Mouse (Mus musculus) T-helper 1 cell (primary cell): ENCODE results near the gene Tox4.

ENCODE experiments used
- in situ Hi-C: fragments of 300-600 bp; cut with MboI, MseI; formaldehyde crosslinking; loops from one replicate; pipeline ENCODE4 v1.15.1; 2025; ENCODE audit warnings: high pct_unique_total_duplicates

Tox4 gene

DNA sequence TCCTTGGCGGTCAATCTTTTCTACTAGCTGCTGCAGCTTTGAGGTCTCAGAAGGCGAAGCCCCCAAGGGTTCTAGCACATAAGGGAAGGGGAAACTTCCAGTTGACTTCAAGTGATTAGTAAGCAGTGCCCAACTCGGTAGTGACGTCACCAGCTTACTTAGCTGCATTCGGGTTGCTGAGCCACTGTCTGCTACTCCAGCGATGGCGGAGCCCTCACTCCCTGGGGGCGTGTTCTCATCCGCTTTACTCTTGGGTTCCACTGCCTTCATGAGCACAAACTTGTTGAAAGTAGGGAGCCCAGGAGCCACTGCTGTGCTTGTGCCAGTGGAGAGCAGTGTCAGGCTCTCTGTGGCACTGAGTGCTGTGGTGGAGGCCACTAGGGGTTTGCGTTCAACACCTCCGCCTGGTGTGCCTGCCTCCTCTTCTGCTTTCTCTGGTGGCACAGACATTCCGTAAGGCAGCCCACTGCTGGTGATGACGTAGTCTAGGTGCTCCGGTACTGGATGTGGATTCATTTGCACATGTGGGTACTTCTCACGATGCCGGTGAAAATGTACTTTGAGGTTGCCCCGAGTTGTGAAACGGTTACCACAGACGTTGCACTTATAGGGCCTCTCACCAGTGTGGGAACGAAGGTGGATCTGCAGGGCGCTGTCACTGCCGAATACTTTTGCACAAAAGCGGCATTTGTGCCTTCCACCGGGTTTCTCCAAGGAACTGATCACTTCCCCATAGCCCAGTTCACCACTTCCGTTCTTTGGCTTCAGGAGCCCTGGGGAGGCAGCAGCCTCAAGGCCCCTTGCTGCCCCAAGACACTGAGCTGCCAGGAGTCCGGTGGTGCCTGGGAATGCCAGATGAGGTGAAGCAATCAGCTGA is 35.2 kb downstream of the Tox4 start:
- in situ Hi-C loops = loop anchor here (25.0 kb wide), 1 partner anchor 1873 kb away; no protein-coding TSS in a partner anchor

GRCm38 (mm10) chr14:52314808-52315150 is 35.8 kb downstream of the Tox4 start:
- in situ Hi-C loops = loop anchor here (25.0 kb wide), 1 partner anchor 1873 kb away; no protein-coding TSS in a partner anchor

GRCm38 (mm10) chr14:52315283-52315780 is 36.4 kb downstream of the Tox4 start:
- in situ Hi-C loops = loop anchor here (25.0 kb wide), 1 partner anchor 1872 kb away; no protein-coding TSS in a partner anchor

- in situ Hi-C loops = loop anchor here (25.0 kb wide), 1 partner anchor 1871 kb away; no protein-coding TSS in a partner anchor
Measured at GRCm38 (mm10) chr14:52315792-52316440, 37.0 kb downstream of the Tox4 start.

- in situ Hi-C loops = loop anchor here (25.0 kb wide), 1 partner anchor 1871 kb away; no protein-coding TSS in a partner anchor
Measured at GRCm38 (mm10) chr14:52316441-52317225, 37.7 kb downstream of the Tox4 start.

DNA sequence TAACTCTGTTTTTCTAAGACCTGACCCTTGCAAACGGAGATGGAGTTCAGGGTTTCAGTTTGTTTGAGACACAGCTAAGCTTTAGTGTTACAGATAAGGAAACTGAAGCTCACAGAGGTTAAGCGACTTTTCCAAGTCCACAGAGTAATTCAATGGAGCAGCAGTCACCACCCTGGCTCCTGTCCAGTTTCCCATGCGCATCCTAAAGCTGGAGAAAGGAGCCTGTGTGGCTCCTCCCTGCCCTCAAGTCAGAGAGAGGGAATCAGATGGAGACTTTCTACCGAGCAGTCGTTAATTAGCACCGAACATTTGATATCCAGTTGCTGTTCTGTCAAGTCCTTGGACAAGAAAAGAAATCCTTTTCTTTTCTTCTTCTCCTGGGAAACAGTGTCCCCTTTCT is 40.4 kb downstream of the Tox4 start:
- in situ Hi-C loops = loop anchor here (25.0 kb wide), 1 partner anchor 1868 kb away; no protein-coding TSS in a partner anchor

- in situ Hi-C loops = no loop called here
Measured at GRCm38 (mm10) chr14:52325890-52326289, 46.9 kb downstream of the Tox4 start.

DNA sequence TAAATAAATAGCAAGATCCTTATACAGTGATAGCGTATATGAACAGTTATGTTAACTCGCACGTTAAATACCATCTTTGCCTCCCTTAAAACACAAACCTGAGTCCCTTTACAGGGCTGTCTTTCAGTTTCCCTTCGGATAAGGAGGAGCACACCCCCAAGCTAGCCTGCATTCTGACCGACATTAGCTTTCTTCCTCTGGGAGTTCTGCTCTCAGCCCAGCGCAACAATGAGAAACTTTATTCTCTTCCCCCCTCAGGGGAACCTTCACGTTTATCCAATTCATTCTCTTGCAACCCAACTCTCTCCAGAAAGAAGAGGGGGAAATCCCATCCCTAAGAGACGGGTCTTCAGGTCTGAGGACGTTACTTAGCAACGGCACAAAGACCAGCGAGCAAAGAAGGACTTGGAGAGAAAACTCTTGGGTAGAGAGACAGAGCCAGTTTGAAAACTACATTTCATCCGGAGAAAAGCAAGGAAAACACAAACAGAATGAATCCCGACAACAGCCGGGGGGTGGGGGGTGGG is 48.5 kb downstream of the Tox4 start:
- in situ Hi-C loops = no loop called here

DNA sequence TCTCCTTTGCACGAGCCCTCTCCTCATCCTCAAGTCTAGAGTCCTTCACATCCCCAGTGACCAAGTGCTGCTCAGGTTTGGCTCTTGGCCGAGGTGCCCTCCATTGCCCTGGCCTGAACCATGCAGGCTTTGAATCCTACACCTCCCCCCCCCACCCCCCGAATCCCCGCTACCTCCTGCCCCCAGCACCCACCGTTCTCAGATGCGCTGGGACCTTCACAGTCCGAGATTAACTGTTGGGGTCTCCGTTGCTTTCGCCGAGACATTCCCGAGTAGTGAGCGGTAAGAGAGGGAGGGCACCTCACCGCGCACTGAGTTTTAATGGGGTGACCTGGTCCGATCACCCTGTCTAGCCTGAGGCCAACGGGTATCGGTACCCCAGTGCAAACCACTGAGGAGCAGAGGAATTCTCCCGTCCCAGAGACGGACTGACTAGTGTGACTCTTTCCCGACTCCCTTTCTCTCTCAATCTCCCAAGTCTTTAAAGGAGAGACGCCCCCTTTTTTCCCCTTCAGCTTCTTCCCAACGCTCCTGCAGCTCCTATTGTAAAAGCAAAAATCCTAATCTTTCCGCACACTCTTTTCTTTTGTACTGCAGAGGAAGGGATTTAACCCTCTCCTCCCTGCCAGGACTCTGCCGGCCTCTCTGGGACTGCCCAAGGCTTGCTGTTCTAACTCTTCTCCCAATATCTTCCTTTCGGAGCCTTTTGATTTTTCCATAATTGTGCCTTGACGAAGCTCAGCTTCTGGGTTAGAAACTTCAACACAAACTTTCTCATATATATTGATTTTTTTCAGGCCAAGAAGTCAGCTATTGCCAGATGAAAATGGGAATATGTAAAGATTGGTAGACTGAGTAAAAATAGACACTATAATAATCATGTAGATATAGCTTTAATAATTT is 49.2 kb downstream of the Tox4 start, which contains the start of gene Sall2:
Sall2 (minus strand) TSS at position 853 of the 903 bp plus-strand sequence.
- in situ Hi-C loops = no loop called here

DNA sequence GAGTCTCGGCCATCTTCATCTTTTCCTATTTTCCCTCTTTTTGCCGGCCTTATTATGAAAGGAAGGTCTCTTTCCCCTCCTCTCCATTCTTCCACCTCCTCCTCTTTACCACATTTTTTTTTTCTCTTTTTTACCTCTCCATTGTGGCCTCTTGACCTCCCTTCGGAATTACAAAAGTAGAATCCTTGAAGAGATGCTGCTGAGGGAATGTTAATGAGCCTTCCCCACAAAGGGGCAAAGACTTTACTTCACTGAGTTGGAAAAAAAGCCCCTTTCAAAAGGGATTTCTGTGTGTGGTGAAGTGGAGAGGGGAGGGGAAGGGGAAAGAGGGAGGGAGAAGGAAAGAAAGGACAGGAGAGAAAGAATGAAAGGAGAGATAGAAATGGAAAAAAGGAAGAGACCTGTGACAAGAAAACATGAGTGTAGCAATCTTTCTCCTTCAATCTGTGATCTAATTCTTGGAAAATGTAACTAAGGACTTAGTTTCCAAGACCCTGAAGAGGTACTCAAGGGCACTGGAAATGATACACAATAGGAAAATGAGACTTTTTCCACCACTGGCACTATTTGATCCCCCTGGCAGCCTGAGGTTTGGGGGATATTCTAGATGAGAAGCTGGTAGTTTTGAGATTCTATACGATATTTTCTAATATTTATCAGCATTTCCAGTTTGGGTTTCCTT is 52.3 kb downstream of the Tox4 start:
- in situ Hi-C loops = no loop called here

GRCm38 (mm10) chr14:52332171-52332570 is 53.2 kb downstream of the Tox4 start:
- in situ Hi-C loops = no loop called here

DNA sequence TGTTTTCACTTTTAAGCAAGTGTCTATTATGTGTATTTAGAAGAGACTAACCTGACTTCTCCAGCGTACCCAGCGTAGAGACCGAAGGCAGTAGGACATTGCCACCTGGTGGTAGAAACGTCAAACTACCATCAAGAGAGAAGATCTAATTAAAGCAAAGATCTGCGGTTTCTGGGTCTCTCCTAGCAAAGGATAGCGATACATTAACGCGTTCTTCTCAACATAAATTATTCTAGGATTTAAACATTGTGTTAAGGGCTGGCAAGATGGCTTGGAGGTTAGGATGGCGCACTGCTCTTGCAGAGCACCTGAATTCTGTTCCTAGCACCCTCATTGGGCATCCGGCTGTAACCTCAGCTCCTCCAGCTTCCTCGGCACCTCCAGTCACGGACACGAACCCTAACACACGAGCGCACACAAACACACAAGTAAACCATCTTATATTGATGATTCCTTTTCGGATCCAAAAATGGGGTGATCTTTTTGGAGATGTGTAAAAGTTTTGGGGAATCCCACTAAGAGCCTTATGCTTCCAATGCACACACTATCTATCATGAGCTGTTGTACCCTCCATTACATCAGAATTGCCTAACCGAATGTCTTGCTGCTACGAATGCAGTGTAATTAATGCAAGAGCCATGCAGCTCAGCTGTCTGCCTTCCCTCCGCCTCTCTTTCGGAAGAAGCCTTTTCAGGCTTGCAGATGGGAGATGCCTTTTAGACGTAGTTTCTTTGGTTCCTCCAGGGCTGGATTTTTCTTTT is 60.0 kb downstream of the Tox4 start:
- in situ Hi-C loops = no loop called here

- in situ Hi-C loops = no loop called here
Measured at GRCm38 (mm10) chr14:52339512-52339852, 60.5 kb downstream of the Tox4 start.
